Mouse (Mus musculus): ENCODE data around the gene Erc2.

Gene Erc2

GRCm38 (mm10) chr14:28399897-28400296 lies 777.7 kb downstream of the Erc2 start:
- DNase-seq, result no peak

- DNase-seq, result no peak
Measured at GRCm38 (mm10) chr14:28405277-28405840, 783.1 kb downstream of the Erc2 start.

GRCm38 (mm10) chr14:28409390-28409789 lies 787.2 kb downstream of the Erc2 start:
- no peak for DNase-seq

GRCm38 (mm10) chr14:28409796-28410347 lies 787.6 kb downstream of the Erc2 start:
- peak; percentile 29 for DNase-seq

- peak; percentile 25 for DNase-seq
Measured at GRCm38 (mm10) chr14:28410789-28411225, 788.6 kb downstream of the Erc2 start.

GRCm38 (mm10) chr14:28412252-28412995 lies 790.2 kb downstream of the Erc2 start:
- no peak for DNase-seq

GRCm38 (mm10) chr14:28413516-28413915 lies 791.3 kb downstream of the Erc2 start:
- peak; percentile 52 for DNase-seq

GRCm38 (mm10) chr14:28417019-28417418 lies 794.8 kb downstream of the Erc2 start:
- DNase-seq, result no peak

- no peak for DNase-seq
Measured at GRCm38 (mm10) chr14:28418497-28418896, 796.3 kb downstream of the Erc2 start.

GRCm38 (mm10) chr14:28419188-28419587 lies 797.0 kb downstream of the Erc2 start:
- DNase-seq, result no peak

- no peak for DNase-seq
Measured at GRCm38 (mm10) chr14:28420596-28420995, 798.4 kb downstream of the Erc2 start.

GRCm38 (mm10) chr14:28426610-28427009 lies 804.4 kb downstream of the Erc2 start:
- DNase-seq, result no peak

GRCm38 (mm10) chr14:28431703-28432309 lies 809.6 kb downstream of the Erc2 start:
- no peak for DNase-seq

GRCm38 (mm10) chr14:28434996-28435395 lies 812.8 kb downstream of the Erc2 start:
- DNase-seq, result no peak

GRCm38 (mm10) chr14:28439171-28439570 lies 816.9 kb downstream of the Erc2 start:
- no peak for DNase-seq

GRCm38 (mm10) chr14:28441240-28441967 lies 819.2 kb downstream of the Erc2 start:
- DNase-seq, result no peak

- no peak for DNase-seq
Measured at GRCm38 (mm10) chr14:28443254-28443944, 821.2 kb downstream of the Erc2 start.

GRCm38 (mm10) chr14:28445737-28446136 lies 823.5 kb downstream of the Erc2 start:
- DNase-seq, result no peak

- no peak for DNase-seq
Measured at GRCm38 (mm10) chr14:28451771-28452170, 829.5 kb downstream of the Erc2 start.

- DNase-seq, result no peak
Measured at GRCm38 (mm10) chr14:28456372-28457076, 834.3 kb downstream of the Erc2 start.

GRCm38 (mm10) chr14:28457428-28457827 lies 835.2 kb downstream of the Erc2 start:
- DNase-seq, result no peak

GRCm38 (mm10) chr14:28467956-28468355 lies 845.7 kb downstream of the Erc2 start:
- DNase-seq, result no peak

All from right cerebral cortex, adult 18-20 months (tissue).